Comparison of ENCODE assay signal across 13 mouse cellular contexts in the genomic region with DNA sequence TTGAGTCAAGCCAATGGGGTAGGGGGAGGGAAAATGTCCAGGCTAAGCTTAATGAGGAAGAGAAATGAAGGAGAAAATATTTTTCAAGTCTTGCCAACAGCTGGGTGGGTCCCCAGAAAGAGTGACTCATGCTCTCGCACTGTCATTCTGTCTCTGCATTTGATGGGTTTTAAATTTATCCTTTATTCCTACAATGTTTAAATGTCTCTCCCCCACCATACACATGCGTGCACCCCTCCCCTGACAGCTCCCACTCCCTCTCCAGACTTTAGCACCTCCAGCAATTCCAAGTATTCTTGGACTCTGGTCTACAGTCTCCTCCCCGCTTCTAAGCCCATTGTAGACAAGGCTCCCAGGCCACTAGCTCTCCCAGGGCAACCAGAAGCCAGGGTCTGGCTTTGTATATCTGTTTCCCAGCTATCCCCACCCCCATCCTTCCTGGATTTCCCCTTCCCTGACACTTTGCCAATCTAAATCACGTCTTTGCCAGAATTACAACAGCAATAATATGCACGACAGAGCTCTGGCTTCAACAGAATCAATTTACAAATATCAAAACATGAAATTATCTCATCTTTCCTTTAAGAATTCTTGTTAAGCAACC.
DNase-seq lines count a peak whose midpoint lies in the region; ATAC-seq and TF ChIP-seq lines count a peak whose summit lies in the region.
"Had no signal": no experiment of that assay in that cellular context is flagged by ENCODE, and none has a peak within 500 bp of the region (broad histone marks: within the 10 kb centered on the region; RNA-seq: fewer than 3 reads in every experiment).

No protein-coding gene starts in this region.

- WGBS in lung, embryonic 16.5 days = 39% methylated on average over 5 of the region's 5 CpGs

- ATAC-seq in lung, embryonic 16.5 days (ENCODE audit: low read depth) = 0 out of 2 replicates have a peak, but pooled peaks have one; percentile 17
- ATAC-seq in megakaryocyte, adult 5-6 weeks (ENCODE audit: poor library complexity, severe bottlenecking) = peak; percentile 30; the same call in 1 of the 2 replicates

- H3K4me1 ChIP-seq in lung, embryonic 16.5 days (replicated peaks; ENCODE audit: control insufficient read depth, insufficient read depth, low read length) = no peaks in the 10 kb centered on the region
- H3K4me1 ChIP-seq: lung, embryonic 15.5 days; neural tube, embryonic 12.5 days had no signal

- H3K4me2 ChIP-seq in lung, embryonic 16.5 days (ENCODE audit: low read depth, low read length) = no peak overlapping the region
- H3K4me2 ChIP-seq: heart, embryonic 11.5 days; lung, embryonic 15.5 days; neural tube, embryonic 12.5 days had no signal

- DNase-seq in heart, adult 18-20 months = peak; percentile 27 to 29
- no peak for DNase-seq in heart, postnatal 14 days
- DNase-seq in lung, adult 18-20 months = no peak
- DNase-seq in brain, embryonic 14.5 days (ENCODE audit: low read depth) = peak; percentile 68
- DNase-seq in urinary bladder, adult 2 months (ENCODE audit: low spot score) = no peak
- DNase-seq: cerebellum, postnatal 25 days; gastrocnemius, postnatal 25 days; left cerebral cortex, postnatal 4 days had no signal

- no peak for TF ChIP-seq CTCF in brain, embryonic 14.5 days (IDR thresholded peaks at IDR 0.05; ENCODE audit: borderline replicate concordance, extremely low read depth, insufficient read depth, insufficient read length)

- no peak for TF ChIP-seq POLR2A in brain, embryonic 14.5 days (IDR thresholded peaks at IDR 0.05; ENCODE audit: borderline replicate concordance, extremely low read depth, insufficient read depth, insufficient read length, poor library complexity, severe bottlenecking)

- intact Hi-C loops in heart, postnatal 14 days (cut with DNase I) = no loop called here

- no peak overlapping the region for H3K4me3 ChIP-seq in lung, embryonic 16.5 days (ENCODE audit: low read length)
- H3K4me3 ChIP-seq: lung, embryonic 15.5 days; neural tube, embryonic 12.5 days had no signal

- no peaks in the 10 kb centered on the region for H3K9me3 ChIP-seq in lung, embryonic 16.5 days (ENCODE audit: control insufficient read depth, low read length)
- H3K9me3 ChIP-seq: lung, embryonic 15.5 days; neural tube, embryonic 12.5 days had no signal

- no peak overlapping the region for H3K27ac ChIP-seq in lung, embryonic 16.5 days (ENCODE audit: low read length)
- H3K27ac ChIP-seq: lung, embryonic 15.5 days; neural tube, embryonic 12.5 days had no signal

- H3K36me3 ChIP-seq in lung, embryonic 16.5 days (ENCODE audit: control insufficient read depth, insufficient read depth, low read length) = no peaks in the 10 kb centered on the region
- H3K36me3 ChIP-seq: lung, embryonic 15.5 days; neural tube, embryonic 12.5 days had no signal

- no peaks in the 10 kb centered on the region for H3K27me3 ChIP-seq in lung, embryonic 16.5 days (ENCODE audit: control insufficient read depth, insufficient read depth, low read depth, low read length)
- H3K27me3 ChIP-seq: lung, embryonic 15.5 days; neural tube, embryonic 12.5 days had no signal

- H3K9ac ChIP-seq in lung, embryonic 16.5 days (ENCODE audit: low read length) = no peak overlapping the region
- H3K9ac ChIP-seq: lung, embryonic 15.5 days; neural tube, embryonic 12.5 days had no signal

Comparison
In these comparisons a context has a peak if more than half of its experiments do, and no peak if none do; other contexts are left out.
1. DNase-seq: peak in heart, adult 18-20 months (2 of 2) and brain, embryonic 14.5 days (single experiment); none in heart, postnatal 14 days (0 of 2), lung, adult 18-20 months (0 of 2) and urinary bladder, adult 2 months (single experiment).